Mouse (Mus musculus) cortical plate, adult 2 months (tissue): ENCODE measurements at regions not wholly inside any gene's neighbourhood (a gene's known extent, or its start where the extent isn't known, plus 50 kb on each side); places are given as distances from the start of the nearest gene placed in this dataset.

ENCODE experiments used
- H3K27ac ChIP-seq: fragments of 200-500 bp; 2 replicates; pipeline ENCODE4 v1.5.1; 2012; ENCODE audit warnings: low read length, control low read depth, inconsistent platforms; ENCODE audit not compliant: insufficient read depth
- H3K4me1 ChIP-seq: fragments of 200-500 bp; 2 replicates; pipeline ENCODE4 v1.6.1; 2011; ENCODE audit warnings: low read length; ENCODE audit not compliant: control insufficient read depth, insufficient read depth
- H3K4me3 ChIP-seq: fragments of 200-500 bp; 2 replicates; pipeline ENCODE4 v1.5.1; 2011; ENCODE audit warnings: mild to moderate bottlenecking, low read length, control low read depth; ENCODE audit not compliant: insufficient read depth
- CTCF ChIP-seq: fragments of 200-500 bp; IDR thresholded peaks from 2 replicates; pipeline ENCODE4 v1.5.1; 2011; ENCODE audit warnings: mild to moderate bottlenecking, control low read depth, low read length; ENCODE audit not compliant: insufficient read depth; ENCODE audit errors: extremely low read depth
- POLR2A ChIP-seq: fragments of 200-500 bp; IDR thresholded peaks from 2 replicates; pipeline ENCODE4 v1.6.1; 2011; ENCODE audit warnings: mild to moderate bottlenecking, low read length, control low read depth; ENCODE audit not compliant: insufficient read depth; ENCODE audit errors: extremely low read depth

DNA sequence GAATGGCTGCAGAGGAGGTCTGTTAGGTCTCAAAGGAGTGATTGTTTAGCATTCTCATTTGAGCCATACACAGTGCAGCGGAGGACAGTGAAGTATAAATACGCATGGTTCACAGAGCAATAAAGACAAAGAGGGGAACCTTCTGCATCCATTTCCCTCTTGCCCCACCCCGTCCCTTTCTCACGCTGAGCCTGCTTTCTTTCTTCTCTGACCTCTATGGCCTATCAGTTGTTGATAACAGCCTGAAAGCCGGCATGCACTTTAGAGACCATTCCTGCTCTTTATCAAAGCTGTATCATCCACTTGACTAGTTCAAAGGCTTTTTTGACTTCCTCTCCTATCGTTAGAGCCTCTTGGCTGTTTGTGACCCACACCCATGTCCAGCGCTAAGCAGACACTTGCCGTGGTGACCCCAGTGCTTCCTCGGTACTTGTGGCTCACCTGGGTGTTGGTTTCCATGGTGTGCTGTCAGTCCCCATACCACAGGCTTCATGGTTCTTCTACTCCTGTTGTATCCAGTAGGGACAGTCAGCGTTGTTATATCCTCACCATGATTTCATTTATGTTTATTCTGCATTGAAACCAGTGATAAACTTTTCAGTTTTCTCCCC, 161.3 kb downstream of the Slc30a10 start:
- Histone ChIP-seq H3K27ac (no peak overlapping the region), H3K4me1 (no peaks in the 10 kb centered on the region), H3K4me3 (no peak overlapping the region)
- TF ChIP-seq POLR2A (no peak), CTCF (no peak)

- Histone ChIP-seq H3K4me1 (no peaks in the 10 kb centered on the region), H3K27ac (no peak overlapping the region), H3K4me3 (no peak overlapping the region)
- TF ChIP-seq CTCF (no peak), POLR2A (no peak)
Observed at GRCm38 (mm10) chr1:185617691-185618090, 163.0 kb downstream of the Slc30a10 start.

GRCm38 (mm10) chr1:185619011-185619410, 164.4 kb downstream of the Slc30a10 start:
- TF ChIP-seq CTCF (no peak), POLR2A (no peak)
- Histone ChIP-seq H3K4me1 (no peaks in the 10 kb centered on the region), H3K4me3 (no peak overlapping the region), H3K27ac (no peak overlapping the region)

- Histone ChIP-seq H3K4me1 (no peaks in the 10 kb centered on the region), H3K4me3 (no peak overlapping the region), H3K27ac (no peak overlapping the region)
- TF ChIP-seq POLR2A (no peak), CTCF (no peak)
Observed at GRCm38 (mm10) chr1:185628401-185628800, 173.8 kb downstream of the Slc30a10 start.

DNA sequence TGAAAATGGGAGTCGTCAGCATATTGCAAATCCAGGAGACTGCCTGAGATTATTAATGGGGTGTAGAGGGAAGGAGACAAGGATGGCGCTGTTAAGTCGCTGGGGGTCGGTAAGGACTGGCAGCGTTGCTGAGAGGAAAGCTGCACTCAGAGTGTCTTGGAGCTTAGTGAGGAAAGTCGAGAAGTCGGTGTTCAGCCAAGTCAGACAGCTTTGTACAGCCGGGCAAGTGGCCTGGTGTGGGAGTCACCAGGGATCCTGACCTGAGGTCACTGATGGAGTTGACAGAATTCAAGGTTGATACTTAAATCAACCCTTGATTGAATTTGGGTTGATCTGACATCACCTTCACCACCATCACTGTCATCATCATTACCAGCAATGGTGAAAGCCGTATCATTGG, 175.3 kb downstream of the Slc30a10 start:
- H3K27ac ChIP-seq = no peak overlapping the region
- no peak overlapping the region for H3K4me3 ChIP-seq
- no peaks in the 10 kb centered on the region for H3K4me1 ChIP-seq
- TF ChIP-seq POLR2A = no peak
- TF ChIP-seq CTCF = no peak

DNA sequence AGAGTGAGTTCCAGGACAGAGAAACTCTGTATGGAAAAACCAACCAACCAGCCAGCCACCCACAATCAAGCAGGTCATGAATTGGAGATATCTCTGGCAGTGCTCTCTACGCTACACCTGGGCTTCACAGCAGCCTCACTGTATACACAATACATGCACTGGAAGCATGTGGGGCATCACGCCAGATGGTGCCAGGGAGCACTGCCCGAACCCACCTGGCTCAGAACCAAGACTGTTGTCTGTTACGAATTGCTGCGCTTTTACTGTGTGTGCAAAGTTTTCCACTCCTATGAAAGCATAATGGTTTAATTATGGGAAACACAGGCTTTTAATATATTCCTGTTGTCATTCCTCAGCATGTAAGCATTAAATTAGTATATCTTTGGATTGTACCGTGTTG, 184.0 kb downstream of the Slc30a10 start:
- TF ChIP-seq CTCF (no peak), POLR2A (no peak)
- H3K27ac ChIP-seq = no peak overlapping the region

GRCm38 (mm10) chr1:185639486-185639885, 184.8 kb downstream of the Slc30a10 start:
- no peak for TF ChIP-seq POLR2A
- TF ChIP-seq CTCF = no peak
- Histone ChIP-seq H3K4me1 (no peaks in the 10 kb centered on the region), H3K4me3 (no peak overlapping the region), H3K27ac (no peak overlapping the region)

More for the DNA sequence above, 184.0 kb downstream of the Slc30a10 start:
- no peak overlapping the region for H3K4me3 ChIP-seq
- H3K4me1 ChIP-seq = no peaks in the 10 kb centered on the region

DNA sequence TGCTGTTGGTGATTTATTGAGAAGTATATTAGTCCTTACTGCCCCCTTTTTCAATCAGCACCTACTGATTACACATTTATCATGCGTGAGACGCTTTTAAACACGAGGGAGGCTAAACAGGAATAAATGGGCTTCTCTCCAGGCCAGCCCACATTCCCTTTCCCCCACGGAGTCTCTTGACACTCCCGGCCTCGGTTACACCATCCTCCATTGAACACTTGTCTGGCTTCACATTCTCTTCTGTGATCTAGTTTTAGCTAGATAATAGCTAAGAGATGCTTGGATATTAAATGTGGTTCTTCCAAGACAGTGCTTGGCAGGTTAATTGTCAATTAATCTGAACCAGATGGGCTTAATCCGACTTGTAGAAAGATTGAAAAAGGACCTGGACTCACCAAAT, 189.4 kb downstream of the Slc30a10 start:
- Histone ChIP-seq H3K27ac (no peak overlapping the region), H3K4me1 (no peaks in the 10 kb centered on the region), H3K4me3 (no peak overlapping the region)
- TF ChIP-seq CTCF (no peak), POLR2A (no peak)

GRCm38 (mm10) chr1:185648128-185648527, 193.5 kb downstream of the Slc30a10 start:
- no peak overlapping the region for H3K27ac ChIP-seq
- H3K4me3 ChIP-seq = no peak overlapping the region
- TF ChIP-seq CTCF (no peak), POLR2A (no peak)
- no peaks in the 10 kb centered on the region for H3K4me1 ChIP-seq

DNA sequence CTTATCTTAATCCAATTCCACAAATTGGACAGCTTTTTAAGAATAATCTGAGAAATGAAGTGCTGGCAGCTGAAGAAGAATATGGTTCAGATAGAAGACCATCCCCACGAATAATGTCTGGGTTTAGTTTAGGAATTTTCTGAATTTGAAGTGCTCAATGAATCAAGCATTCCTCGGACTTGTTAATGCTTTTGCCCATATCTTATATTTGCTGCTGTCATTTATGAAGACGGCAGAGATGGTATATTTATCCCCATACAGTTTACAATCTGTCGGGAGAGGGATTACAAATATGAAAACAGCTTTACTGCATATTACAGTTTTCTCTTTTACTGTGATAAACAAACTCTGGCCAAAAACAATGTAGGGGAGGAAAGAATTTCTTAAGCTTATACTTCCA, 194.3 kb downstream of the Slc30a10 start:
- no peak for TF ChIP-seq POLR2A
- no peak for TF ChIP-seq CTCF
- H3K4me1 ChIP-seq = no peaks in the 10 kb centered on the region

More for the DNA sequence above, 194.3 kb downstream of the Slc30a10 start:
- no peak overlapping the region for H3K27ac ChIP-seq
- H3K4me3 ChIP-seq = no peak overlapping the region
